Mouse (Mus musculus): Measurements from ENCODE around the gene Bcl9.

Bcl9 gene

GRCm38 (mm10) chr3:97232328-97232727 lies 65.4 kb downstream of the Bcl9 start:
- no peak for DNase-seq (ENCODE audit: low spot score)

GRCm38 (mm10) chr3:97231857-97232256 lies 65.9 kb downstream of the Bcl9 start:
- DNase-seq (ENCODE audit: low spot score) = no peak

DNA sequence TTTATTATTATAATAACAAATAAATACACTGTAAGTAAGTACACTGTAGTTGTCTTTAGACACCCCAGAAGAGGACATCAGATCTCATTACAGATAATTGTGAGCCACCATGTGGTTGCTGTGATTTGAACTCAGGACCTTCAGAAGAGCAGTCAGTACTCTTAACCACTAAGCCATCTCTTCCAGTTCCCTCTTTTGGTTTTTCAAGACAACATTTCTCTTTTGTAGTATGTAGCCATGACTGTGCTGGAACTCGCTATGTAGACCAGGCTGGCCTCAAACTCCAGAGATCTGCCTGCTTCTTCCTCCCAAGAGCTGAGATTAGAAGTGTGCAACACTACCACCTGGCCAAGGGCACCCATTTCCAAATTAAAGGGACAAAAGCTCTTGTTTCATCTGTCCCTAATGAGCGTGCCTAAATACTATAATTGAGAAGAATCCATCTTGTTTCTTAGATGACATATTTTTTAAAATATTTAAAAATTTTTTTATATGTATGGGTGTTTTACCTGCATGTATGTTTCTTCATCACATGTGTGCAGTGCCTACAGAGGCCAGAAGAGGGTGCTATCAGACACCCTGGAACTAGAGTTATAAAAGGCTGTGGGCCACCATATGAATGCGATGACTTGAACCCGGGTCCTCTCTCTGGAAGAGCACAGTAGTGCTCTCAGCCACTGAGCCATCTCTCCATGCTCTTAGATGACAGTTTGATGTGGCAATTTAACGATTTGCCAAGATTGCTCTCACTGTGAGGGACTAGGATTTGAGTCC lies 66.9 kb downstream of the Bcl9 start:
- DNase-seq (ENCODE audit: low spot score) = no peak

DNA sequence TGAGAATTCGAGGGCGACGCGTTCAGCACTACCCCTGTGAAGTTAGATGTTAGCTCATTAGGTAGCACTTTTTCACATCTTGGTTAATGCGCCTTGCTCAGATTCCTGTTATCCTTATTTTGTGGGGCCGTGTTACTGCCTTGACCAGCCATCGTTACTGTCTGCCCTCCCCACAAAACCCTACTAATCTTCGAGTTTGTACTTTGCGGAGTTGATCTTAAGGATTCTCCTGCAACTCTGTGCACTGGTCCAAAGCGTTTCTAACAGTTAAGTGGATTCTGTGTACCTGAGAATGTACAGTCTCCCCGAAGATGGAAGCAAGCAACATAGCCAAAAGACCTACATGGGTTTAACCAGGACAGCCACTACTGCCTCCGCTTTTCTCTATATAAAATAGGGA lies 69.3 kb downstream of the Bcl9 start:
- no peak for DNase-seq (ENCODE audit: low spot score)

GRCm38 (mm10) chr3:97228020-97228419 lies 69.7 kb downstream of the Bcl9 start:
- no peak for DNase-seq (ENCODE audit: low spot score)

DNA sequence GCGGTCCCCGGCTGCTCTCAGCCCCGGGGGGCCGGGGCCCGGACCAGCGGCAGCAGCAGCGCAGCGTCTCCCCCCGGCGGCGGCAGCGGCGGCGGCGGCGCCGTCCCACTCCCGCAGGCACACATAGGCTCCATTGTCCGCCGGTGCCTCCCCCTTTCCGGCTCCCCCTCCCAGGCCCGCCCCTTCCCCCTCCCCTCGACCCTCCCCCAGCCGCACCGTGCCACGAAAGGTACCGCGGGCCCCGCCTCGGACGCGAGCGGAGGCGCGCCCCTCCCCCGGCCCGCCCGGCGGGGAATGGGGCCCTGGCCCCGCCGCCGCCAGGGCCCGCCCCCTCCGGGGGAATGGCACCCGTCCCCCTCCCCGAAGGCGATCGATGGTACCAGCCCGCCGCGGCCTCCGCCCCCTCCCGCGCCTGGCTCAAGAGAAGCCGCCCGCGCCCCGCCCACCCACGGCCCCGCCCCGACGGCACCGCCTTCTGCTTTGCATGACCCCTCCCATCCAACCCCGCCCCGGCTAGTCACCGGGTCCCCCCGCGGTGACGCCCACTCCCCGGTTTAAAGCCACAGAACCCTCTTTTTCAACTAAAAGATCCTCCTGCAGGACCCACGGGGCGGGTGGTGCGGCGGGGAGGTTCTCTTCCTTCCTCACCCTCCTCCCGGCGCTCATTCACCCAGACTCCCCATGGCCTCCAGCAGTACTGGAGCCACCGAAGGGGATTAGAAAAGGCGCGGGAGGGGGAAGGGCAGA lies 70.3 kb downstream of the Bcl9 start:
- DNase-seq (ENCODE audit: low spot score) = peak; percentile 96

DNA sequence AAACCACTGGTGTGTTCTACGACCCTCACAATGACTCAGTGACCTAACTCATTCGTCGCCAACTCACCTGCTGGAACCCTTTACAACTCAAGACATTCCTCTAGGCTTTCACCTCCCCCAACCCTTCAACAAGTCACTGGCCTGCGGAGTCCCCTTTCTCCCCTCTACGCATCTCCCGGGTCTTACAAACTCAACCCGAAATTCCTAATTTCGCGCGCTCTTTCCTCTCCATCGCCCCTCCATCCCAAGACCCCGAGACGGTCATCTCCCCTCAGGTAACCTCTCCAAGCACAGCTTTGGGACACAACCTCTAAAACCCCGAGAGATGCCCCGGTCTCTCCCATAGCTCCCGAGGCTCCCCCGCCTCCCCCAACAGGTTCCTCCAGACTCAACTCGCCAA lies 71.0 kb downstream of the Bcl9 start:
- peak; percentile 32 for DNase-seq (ENCODE audit: low spot score)

DNA sequence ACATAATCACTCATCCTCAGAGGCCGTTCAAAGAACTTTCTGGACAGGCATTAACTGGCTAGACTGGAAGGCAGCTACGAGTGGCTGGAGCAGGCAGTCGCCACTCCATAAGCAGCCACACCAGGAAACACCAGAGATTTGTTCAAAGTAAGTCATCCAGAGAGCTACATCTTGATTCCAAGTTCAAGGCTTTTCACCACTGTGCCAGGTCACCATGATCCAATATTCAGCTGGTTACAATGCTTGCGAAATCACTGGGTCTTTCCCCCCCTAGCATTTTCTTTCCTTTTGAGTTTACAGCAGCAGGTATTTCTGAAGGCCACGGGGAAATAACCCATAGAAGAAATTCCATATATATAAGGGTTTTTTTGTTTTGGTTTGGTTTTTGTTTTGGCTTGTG lies 72.5 kb downstream of the Bcl9 start:
- DNase-seq (ENCODE audit: low spot score) = no peak

GRCm38 (mm10) chr3:97223261-97223660 lies 74.5 kb downstream of the Bcl9 start:
- DNase-seq (ENCODE audit: low spot score) = no peak

GRCm38 (mm10) chr3:97215526-97215925 lies 82.2 kb downstream of the Bcl9 start:
- DNase-seq (ENCODE audit: low spot score) = no peak

DNA sequence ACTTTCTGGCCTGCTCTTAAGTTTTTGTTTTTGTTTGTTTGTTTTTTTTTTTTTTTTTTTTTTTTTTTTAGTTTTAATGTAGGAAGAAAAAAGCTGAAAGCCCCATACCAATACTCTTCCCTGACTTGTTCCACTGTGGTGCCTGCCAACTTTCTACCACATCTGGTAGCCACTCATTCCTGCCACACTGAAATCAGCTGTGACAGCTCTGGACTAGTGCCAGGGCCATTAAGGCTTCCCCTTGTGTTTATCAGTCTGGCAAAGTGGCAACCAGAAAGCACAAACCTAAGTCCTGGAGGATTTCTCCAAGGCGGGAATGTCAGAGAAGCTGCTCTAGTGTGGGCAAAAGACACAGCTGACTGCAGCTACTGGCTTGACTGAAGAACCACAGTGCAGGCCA lies 83.3 kb downstream of the Bcl9 start:
- DNase-seq (ENCODE audit: low spot score) = peak; percentile 42

DNA sequence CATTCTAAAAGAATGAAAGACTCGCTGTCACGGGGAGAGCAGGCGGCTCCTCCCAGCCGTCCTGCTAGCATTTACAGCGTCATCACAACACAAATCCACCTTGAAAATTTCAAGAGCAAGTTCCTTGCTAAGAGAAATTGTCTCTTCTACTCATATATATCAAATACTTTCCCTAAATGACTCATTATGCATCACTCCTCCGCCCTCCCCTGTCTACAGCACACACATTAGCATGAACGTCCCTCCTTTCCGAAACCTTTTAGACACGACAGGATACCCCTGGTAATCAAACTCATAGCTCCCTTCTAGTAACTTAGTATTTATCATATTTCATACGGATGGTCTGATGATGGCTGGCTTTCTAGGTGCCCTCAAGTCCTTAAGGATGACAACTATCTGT lies 83.8 kb downstream of the Bcl9 start:
- DNase-seq (ENCODE audit: low spot score) = no peak

DNA sequence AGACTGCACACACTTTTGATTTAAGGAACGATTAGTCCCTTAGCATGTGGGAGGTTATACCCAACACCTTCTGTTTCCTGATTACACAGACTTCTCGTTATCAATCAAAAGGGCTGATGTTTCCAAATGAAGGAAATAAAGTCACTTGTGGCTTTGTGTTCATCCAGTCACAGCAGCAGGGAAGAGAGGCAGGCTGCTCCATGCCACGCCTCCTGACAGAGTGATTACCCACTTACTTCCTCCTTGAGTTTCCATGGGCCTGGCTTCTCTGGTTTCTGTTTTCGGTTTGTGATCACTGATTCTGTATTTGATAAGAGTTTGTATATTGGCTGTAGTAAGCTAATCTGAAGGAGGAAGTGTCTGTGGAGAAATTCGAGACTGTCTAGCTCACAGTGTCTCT lies 86.5 kb downstream of the Bcl9 start:
- DNase-seq (ENCODE audit: low spot score) = no peak

- no peak for DNase-seq (ENCODE audit: low spot score)
These were observed 88.4 kb downstream of the Bcl9 start for GRCm38 (mm10) chr3:97209351-97209750.

DNA sequence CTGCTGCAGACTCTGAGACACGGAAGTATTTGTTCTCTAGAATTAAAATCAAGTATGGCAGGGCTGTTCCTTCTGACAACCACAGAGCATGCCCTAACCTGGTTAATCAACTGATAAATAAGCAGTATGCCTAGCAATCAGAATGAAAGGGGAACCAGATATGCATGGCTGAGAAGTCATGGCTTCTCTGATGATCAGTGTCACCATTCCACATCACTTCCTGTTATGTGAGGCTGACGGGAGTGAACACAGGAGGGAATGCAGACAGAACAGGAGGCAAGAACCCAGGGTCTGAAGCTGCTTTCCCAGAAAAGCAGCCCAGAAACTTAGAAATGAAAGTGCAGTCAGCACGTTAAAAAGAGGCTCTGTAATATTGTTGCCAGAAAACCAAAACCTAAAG lies 91.2 kb downstream of the Bcl9 start:
- no peak for DNase-seq (ENCODE audit: low spot score)

GRCm38 (mm10) chr3:97203880-97204279 lies 93.8 kb downstream of the Bcl9 start:
- no peak for DNase-seq (ENCODE audit: low spot score)

GRCm38 (mm10) chr3:97201943-97202342 lies 95.8 kb downstream of the Bcl9 start:
- DNase-seq (ENCODE audit: low spot score) = peak; percentile 68

DNA sequence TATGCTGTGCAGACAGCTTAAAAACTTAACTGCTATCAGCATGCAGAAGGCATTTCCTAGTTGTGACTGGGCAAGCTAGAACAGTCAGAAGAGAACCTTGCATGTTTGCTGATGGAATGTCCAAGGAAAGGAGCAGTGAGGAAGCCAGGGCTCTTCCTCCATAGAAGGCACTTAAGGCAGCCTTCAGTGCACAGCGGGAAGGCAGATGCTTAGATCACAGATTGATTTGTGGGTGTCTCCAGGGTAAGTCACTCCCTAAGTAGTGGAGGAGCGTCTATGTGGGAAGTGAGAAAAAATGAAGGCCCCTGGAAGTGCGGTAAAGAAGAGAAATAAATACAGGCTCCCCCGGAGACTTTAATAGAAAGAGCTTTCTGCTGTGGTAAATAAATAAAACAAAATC lies 98.5 kb downstream of the Bcl9 start:
- DNase-seq (ENCODE audit: low spot score) = no peak

- DNase-seq (ENCODE audit: low spot score) = no peak
These were observed 101.1 kb downstream of the Bcl9 start for GRCm38 (mm10) chr3:97196571-97196970.

DNA sequence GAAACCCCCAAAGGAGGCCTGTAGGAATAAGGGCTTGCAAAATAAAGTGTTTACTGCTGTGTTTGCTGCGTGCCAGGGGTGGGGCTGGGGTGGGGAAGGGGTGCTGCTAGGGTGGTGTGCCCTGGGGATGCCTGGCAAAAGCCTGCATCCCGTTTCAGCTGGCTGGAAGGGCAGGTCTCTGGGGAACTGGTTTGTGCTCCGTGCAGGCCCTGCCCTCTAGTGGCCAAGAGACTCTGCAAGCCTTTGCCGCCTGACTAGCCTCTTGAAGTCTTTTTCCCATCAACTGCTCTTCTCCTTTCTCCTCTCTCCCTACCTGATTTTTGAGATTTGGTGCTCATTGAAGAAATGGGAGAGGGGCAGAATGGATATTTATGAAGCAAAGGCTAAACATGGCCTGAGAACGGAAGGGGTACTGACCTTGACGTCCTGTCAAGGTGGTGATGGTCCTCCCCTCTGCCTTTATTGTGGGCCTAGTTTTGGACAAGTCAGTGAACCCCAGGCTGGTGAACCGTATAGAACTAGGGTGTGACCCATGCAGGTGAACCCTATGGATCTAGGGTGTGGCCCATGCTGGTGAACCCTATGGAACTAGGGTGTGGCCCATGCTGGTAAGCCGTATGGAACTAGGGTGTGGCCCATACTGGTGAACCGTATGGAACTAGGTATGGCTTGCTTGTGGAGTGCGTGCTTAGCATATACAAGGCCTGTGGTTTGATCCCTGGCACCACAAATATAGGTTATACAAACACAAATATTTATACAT lies 112.4 kb downstream of the Bcl9 start:
- DNase-seq (ENCODE audit: low spot score) = peak; percentile 79

DNA sequence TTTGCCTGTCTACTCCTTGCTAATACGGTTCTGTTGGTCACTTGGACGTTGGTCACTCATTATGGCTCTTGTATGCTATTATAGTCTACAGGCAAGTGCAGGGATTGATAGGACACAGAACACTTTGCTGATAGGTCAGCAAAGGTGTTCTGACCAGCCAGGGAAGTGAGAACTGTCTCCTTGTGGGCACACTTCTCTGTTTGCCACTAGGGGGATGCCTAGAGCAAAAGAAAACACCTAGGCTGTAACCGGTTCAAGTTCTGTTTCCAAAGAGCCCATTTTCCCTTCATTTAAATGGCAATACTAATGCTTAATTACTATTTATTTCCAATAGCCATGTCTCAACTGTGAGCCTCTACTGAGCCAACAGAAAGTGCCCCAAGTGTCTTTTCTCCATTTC lies 113.9 kb downstream of the Bcl9 start:
- no peak for DNase-seq (ENCODE audit: low spot score)

- no peak for DNase-seq (ENCODE audit: low spot score)
These were observed 117.2 kb downstream of the Bcl9 start for GRCm38 (mm10) chr3:97180527-97180926.

- no peak for DNase-seq (ENCODE audit: low spot score)
These were observed 118.8 kb downstream of the Bcl9 start for GRCm38 (mm10) chr3:97178885-97179284.
